Mouse (Mus musculus) testis, adult 2 months (tissue): ENCODE results near the gene Arpc5. TPM values are rescaled to one million over a fixed set of nuclear protein-coding genes. Genes with fewer than 3 reads are reported as not detected.

Experiments used
- H3K27ac ChIP-seq: fragments of 200-500 bp; 2 replicates; pipeline ENCODE4 v1.5.1; 2012; ENCODE audit warnings: low read depth, low read length; ENCODE audit not compliant: control insufficient read depth, insufficient read depth
- H3K27me3 ChIP-seq: fragments of 200-500 bp; 2 replicates; pipeline ENCODE4 v1.6.1; 2012; ENCODE audit warnings: mild to moderate bottlenecking, low read length, moderate library complexity; ENCODE audit not compliant: control insufficient read depth, insufficient read depth
- H3K36me3 ChIP-seq: fragments of 200-500 bp; 2 replicates; pipeline ENCODE4 v1.6.1; 2012; ENCODE audit warnings: mild to moderate bottlenecking, low read length; ENCODE audit not compliant: control insufficient read depth, insufficient read depth
- H3K4me1 ChIP-seq: fragments of 200-500 bp; 2 replicates; pipeline ENCODE4 v1.6.1; 2012; ENCODE audit warnings: low read length; ENCODE audit not compliant: control insufficient read depth, insufficient read depth
- H3K4me3 ChIP-seq: fragments of 200-500 bp; 2 replicates; pipeline ENCODE4 v1.5.1; 2012; ENCODE audit warnings: low read depth, mild to moderate bottlenecking, low read length, moderate library complexity, mixed read lengths; ENCODE audit not compliant: control insufficient read depth
- CTCF ChIP-seq: fragments of 200-500 bp; IDR thresholded peaks from 2 replicates; pipeline ENCODE4 v1.5.1; 2012; ENCODE audit warnings: low read depth, mild to moderate bottlenecking, inconsistent platforms, low read length, moderate library complexity; ENCODE audit not compliant: control insufficient read depth, insufficient read depth, insufficient replicate concordance
- POLR2A ChIP-seq: fragments of 200-500 bp; IDR thresholded peaks from 2 replicates; pipeline ENCODE4 v1.6.1; 2012; ENCODE audit warnings: low read depth, mild to moderate bottlenecking, inconsistent platforms, low read length, moderate library complexity; ENCODE audit not compliant: control insufficient read depth
- polyA plus RNA-seq: library from polyadenylated mRNA; depleted of rRNA; stranded (reverse); fragments of >200 nt; gene quantifications from 2 replicates; pipeline ENCODE4 v1.2.3, GENCODE M21; 2012; rRNA removed

The Arpc5 gene
- polyA plus RNA-seq = 16.2 and 19.3 TPM in 2 replicates

DNA sequence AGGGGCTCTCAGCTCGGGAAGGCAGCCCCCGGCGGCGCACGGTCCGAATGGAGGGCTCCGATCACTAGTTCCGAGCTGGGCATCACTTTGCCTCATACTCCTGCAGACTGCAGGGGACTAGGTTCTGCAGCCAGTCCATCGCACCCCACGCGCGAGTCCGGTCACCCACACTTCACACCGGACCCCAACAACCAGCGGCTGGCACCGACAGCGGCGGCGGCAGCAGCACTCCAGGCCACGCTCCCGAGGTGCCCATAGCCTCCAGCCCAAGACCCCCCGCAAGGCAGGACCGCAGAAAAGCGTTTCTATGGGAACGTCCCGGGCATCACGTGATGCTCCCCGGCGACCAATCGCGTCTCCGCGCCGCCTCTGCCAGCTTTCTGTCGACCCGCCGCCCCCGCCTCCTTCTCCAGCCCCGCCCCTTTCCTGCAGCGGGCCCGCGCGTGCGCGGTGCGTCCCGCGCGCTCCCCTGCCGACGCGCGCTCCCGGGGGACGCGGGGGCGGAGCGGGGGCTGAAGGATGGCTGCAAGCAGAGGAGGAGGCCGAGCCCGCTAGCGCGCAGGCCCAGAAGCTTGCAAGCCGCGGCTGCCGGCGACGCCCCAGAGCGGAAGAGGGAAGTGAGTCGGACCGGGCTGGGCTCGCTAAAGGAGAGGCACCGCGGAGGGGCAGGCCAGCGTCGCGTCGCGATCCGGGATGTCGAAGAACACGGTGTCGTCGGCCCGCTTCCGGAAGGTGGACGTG lies at the start of gene Arpc5, which contains the start of gene Rgl1:
Gene Arpc5, plus strand, starts transcription at position 511 of the 741 bp plus-strand sequence.
Gene Rgl1, minus strand, starts transcription at position 320 of the 741 bp plus-strand sequence.
- Histone ChIP-seq H3K36me3 (peaks cover 1% of the 10 kb centered on the region; the same call in 1 of the 2 replicates), H3K27me3 (no peaks in the 10 kb centered on the region), H3K4me1 (no peaks in the 10 kb centered on the region; the same call in 1 of the 2 replicates), H3K27ac (peak within 1 kb of the TSS; percentile 76), H3K4me3 (peak within 1 kb of the TSS; percentile 93)
- TF ChIP-seq POLR2A (peak; percentile 78), CTCF (no peak)

DNA sequence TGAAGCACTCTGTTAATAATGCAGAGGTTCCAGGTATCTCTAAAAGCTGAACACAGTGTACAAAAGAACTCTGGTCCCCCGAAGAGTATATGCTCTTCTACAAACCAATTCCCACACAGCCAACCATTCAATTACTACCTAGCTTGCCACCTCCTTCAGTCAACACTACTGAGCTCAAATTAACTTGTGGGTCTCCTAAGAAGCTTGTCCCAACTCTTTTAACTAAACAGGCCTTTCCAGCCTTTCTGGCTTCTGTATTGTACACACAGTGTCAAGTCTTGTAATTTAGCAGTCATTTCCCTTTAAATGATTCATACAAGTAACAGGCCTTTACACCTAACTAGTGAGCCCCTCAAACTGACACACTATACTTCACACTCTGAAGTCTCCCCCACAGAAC lies 49.0 kb upstream of the Arpc5 start:
- H3K4me1 ChIP-seq = no peaks in the 10 kb centered on the region
- no peak overlapping the region for H3K4me3 ChIP-seq
- H3K36me3 ChIP-seq = no peaks in the 10 kb centered on the region
- no peaks in the 10 kb centered on the region for H3K27me3 ChIP-seq
- TF ChIP-seq POLR2A (no peak), CTCF (no peak)
- no peak overlapping the region for H3K27ac ChIP-seq

DNA sequence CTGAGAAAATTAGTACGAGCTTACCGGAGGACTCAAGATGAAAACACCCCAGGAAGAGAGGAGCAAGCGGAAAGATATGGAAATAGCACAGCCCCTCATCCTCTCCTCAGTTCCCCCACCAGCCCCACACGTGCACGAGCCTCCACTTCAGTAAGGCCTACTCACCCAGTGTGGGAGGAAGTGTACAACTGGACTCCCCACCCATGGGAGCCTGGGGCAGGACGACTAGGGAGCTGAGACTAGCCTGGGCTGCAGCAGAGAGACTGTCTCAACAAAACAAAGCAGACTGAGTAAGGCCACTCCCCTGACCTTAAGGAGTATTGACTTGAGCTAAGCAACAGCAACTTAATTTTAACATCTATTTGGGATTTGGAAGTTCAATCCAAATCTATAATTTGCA lies 48.1 kb upstream of the Arpc5 start:
- Histone ChIP-seq H3K4me3 (no peak overlapping the region), H3K4me1 (no peaks in the 10 kb centered on the region), H3K27ac (no peak overlapping the region), H3K36me3 (no peaks in the 10 kb centered on the region), H3K27me3 (no peaks in the 10 kb centered on the region)
- TF ChIP-seq CTCF (no peak), POLR2A (no peak)

DNA sequence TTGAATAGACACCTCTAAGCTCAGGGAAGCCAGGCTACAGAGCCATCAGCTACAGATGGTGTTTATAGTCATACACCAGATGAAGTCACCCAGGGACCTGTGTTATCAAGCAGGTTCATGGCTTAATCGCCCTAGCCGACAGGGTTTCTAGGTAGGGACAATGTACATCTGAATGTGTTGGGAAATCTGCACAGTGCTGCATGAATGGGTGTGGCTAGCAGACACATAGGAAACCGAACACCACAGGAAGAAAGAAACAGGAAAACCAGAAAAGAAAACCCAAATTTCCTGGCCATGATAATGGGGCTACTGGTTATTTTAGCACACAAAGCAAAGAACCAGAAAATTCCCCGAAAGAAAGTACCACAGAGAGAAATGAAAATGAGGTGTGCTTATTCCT lies 45.4 kb upstream of the Arpc5 start:
- TF ChIP-seq CTCF (no peak), POLR2A (no peak)
- Histone ChIP-seq H3K27ac (no peak overlapping the region), H3K36me3 (no peaks in the 10 kb centered on the region), H3K27me3 (no peaks in the 10 kb centered on the region), H3K4me1 (no peaks in the 10 kb centered on the region), H3K4me3 (no peak overlapping the region)

DNA sequence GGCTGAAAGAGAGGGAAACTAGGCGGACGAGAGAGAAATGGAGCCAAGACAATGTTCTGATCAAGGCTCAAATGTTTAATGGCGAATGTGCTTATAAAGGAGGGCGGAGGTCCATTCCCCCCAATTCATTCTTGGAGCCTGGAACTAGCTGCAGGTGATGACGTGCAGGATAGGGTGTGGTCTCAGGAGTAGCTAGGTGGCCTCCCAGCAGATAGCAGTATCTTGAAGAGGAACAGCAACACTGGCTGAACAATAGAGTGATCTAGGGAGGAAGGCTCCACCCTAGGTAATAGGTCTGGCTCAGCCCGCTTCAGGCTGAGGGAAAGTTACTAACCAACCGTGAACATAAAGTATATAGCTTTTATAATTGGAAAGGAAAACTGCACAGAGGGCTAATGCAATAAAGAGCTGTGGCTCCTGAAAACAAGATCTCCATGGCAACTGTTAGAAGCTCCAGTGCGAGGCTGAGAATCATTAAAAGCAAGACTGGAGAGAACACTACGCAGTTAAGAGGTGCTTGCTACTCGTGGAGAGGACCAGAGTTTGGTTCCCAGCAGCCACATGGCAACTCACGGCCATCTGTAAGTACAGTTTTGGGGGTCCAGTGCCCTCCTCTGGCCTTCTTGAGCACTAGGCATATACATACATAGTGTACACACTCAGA lies 44.7 kb upstream of the Arpc5 start:
- Histone ChIP-seq H3K4me1 (no peaks in the 10 kb centered on the region), H3K27ac (no peak overlapping the region)

DNA sequence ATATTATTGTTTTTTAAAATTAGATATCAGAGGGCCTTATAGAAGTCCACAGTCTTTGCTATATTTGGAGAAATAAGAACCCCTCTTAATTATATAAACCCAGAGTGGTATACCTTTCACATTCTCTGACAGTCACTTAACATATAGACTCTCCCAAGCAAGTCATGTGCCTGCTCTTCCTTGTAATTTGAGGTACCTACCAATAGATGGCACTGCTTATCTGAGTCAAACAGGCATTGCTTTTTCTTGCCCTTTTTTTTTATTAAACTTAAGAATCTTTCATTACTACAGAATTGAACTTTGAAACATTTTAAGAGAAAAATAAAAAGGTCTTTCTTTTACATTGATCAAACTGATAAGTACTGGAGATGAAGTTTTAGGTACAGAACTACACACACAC lies 42.1 kb upstream of the Arpc5 start:
- no peaks in the 10 kb centered on the region for H3K36me3 ChIP-seq
- H3K27ac ChIP-seq = no peak overlapping the region
- no peak overlapping the region for H3K4me3 ChIP-seq
- H3K4me1 ChIP-seq = no peaks in the 10 kb centered on the region
- no peaks in the 10 kb centered on the region for H3K27me3 ChIP-seq
- TF ChIP-seq POLR2A (no peak), CTCF (no peak)

More for the DNA sequence above, 44.7 kb upstream of the Arpc5 start:
- H3K36me3 ChIP-seq = no peaks in the 10 kb centered on the region
- no peak overlapping the region for H3K4me3 ChIP-seq
- TF ChIP-seq CTCF = no peak
- TF ChIP-seq POLR2A = no peak
- H3K27me3 ChIP-seq = no peaks in the 10 kb centered on the region

DNA sequence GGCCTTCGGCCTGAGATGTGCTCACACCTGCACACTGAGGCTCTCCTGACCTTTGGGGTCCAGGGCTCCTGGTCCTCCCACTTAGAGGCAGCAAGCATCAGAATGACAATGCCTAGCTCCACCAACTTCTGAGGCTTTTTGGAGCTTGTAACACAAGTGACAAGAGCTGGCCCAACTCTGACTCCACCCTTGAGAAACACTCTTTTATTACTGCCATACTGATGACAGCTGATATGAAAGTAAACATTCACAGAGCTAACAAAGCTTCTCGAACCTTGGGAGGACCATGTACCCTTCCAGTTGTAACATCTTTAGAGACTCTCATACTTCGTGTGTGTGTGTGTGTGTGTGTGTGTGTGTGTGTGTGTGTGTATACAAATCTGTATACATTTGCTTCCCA lies 40.2 kb upstream of the Arpc5 start:
- no peaks in the 10 kb centered on the region for H3K27me3 ChIP-seq
- H3K4me3 ChIP-seq = no peak overlapping the region
- TF ChIP-seq CTCF = no peak
- no peak for TF ChIP-seq POLR2A
- H3K36me3 ChIP-seq = no peaks in the 10 kb centered on the region
- H3K4me1 ChIP-seq = peaks cover 3% of the 10 kb centered on the region; the same call in 1 of the 2 replicates
- no peak overlapping the region for H3K27ac ChIP-seq
